Mouse (Mus musculus) small intestine, adult 2 months (tissue): ENCODE data around the gene Col4a2.

Experiments used
- CTCF ChIP-seq: fragments of 200-500 bp; IDR thresholded peaks from 2 replicates; pipeline ENCODE4 v1.5.1; 2012; ENCODE audit warnings: low read depth, mild to moderate bottlenecking, control low read depth, inconsistent platforms, low read length, moderate library complexity, mixed read lengths; ENCODE audit not compliant: insufficient replicate concordance, insufficient read length; ENCODE audit errors: extremely low read depth
- POLR2A ChIP-seq: fragments of 200-500 bp; IDR thresholded peaks from 2 replicates; pipeline ENCODE4 v1.6.1; 2012; ENCODE audit warnings: low read depth, mild to moderate bottlenecking, control low read depth, inconsistent platforms, low read length, moderate library complexity

DNA sequence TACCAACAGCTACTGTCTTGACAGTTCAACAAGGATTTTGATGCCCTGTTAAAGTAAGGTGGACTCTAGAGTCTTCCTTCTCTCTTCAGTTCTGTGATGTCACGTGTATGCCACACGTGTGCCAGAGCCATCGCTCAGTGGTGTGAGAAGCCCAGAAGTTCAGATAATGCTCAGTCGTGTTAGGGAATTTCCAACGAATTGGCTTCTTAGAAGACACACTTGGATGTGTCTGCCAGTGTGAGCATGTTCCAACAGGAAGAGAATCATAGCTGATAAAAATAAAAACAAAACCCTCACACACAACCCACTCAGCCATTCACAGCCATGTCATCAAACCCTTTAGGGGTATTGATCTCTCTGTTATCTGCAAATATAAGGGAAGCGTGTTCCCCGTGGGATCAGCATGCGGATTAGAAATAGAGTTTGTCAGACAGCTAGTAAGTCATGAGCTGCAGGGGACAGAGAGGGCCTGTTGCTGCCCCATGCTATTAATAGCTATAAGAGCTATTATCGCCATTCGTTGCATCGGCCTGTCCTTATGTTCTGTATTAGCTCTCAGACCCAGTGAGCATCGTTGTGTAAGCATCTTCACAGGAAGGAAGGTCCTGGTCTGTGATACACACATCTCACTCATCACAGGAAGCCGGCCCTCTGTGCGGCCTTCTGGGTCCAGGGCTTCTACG, 61.2 kb downstream of the Col4a2 start:
- TF ChIP-seq CTCF = no peak
- TF ChIP-seq POLR2A = no peak
